Mouse (Mus musculus) thymus, postnatal 36 days (tissue): ENCODE measurements around the gene Tecpr2.

Experiments used
- DNase-seq, 2 experiments: peaks; one replicate each; pipeline ENCODE4 v3.0.0; 2022; ENCODE audit warnings: mixed read lengths in 2 of 2

Gene Tecpr2

DNA sequence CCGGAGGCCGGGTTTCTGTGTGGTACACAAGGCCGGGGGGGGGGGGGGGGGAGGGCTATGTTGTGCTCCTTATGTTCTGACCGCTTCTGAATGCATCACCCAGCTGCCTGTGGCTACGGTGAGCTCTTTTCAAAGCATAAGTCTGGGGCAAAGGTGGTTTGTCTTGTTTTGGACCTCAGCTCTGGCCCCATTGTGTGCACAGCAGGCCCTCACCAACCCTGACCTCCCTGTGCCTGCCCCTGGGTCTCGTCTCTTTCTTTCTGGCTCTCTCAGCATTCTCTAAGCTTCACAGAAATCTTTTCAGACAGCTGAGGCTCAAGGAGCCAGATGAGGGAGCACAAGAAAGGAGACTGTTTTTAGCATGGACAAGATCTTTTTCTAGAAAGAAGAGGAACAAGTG is 23.5 kb upstream of the Tecpr2 start:
- no peak for DNase-seq

GRCm38 (mm10) chr12:110865989-110866388 is 23.1 kb upstream of the Tecpr2 start:
- DNase-seq, result no peak

DNA sequence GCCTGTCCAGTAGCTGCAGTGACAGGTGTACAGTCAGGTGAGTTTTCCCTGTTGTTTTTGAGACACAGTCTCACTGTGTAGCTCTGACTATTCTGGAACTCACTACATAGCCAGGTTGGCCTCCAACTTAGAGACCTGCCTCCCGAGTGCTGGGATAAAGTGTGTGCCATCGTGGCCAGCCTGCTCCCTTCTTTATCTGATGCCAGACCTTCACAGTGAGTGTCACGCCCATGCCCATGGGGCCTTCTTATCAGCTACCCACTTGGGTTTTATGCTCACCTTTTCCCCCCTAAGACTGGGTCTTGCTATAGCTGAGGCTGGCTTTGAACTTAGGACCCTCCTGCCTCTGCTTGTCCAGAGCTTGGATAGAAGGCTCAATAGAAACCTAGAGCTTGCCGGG is 19.0 kb upstream of the Tecpr2 start:
- DNase-seq, result no peak

GRCm38 (mm10) chr12:110871247-110871646 is 17.8 kb upstream of the Tecpr2 start:
- no peak for DNase-seq

DNA sequence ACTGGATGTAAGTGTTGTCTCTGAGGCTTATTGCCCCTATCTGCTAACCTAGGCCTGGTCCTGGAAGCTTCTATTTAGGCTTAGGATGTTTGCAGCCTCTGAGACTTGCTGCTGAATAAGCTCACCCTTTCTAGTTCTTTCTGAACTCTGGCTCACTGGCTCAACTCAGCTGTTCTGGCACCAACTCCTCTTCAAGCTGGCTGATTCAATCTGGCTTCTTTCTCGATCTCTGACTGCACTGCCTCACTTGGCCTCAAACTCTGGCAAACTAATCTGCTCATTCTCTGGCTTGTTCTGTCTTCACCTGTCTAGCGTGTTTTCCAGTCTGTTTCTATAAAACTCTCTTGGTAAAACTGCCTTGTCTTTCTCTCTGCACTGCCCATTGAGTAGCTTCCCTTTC is 13.7 kb upstream of the Tecpr2 start:
- DNase-seq, result no peak

DNA sequence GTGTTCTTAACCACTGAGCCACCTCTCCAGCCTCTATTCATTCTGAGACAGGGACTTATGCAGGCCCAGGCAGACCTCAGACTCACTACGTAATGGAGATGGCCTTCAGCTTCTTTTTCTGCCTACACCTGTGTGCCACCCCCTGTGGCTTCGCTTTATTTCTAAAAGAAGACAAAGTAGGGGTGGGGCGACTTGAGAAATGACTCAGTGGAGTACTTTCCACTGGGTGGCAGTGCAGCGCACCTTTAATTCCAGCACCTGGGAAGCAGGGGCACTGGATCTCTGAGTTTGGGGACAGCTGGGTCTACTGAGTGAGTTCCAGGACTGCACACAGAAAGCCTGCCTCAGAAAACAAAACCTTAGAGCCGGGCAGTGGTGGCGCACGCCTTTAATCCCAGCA is 6.8 kb upstream of the Tecpr2 start:
- peak in 1 of 2 experiments; percentile 7 for DNase-seq

- no peak for DNase-seq
These were observed 3.8 kb upstream of the Tecpr2 start for GRCm38 (mm10) chr12:110885251-110885650.

GRCm38 (mm10) chr12:110888106-110888505 is 958 bp upstream of the Tecpr2 start:
- no peak for DNase-seq

GRCm38 (mm10) chr12:110888606-110889005 is 458 bp upstream of the Tecpr2 start:
- no peak for DNase-seq

DNA sequence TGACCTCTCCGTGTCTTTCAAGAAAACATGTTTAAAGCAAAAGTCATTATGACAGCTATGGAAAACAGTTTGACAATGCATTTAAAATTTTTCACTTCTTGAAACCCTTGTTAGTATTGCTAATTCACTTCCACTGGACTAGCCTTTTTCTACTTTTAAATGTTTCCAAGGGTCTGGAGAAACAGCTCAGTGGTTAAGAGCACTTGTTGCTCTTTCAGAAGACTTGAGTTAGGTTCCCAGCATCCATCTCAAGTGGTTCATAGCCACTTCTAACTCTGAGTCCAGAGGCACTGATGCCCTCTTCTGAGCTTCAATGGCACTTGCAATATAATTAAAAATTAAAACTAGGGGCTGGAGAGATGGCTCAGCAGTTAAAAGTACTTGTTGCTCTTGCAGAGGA is 2.8 kb downstream of the Tecpr2 start:
- DNase-seq, result no peak

GRCm38 (mm10) chr12:110902106-110902505 is 13.0 kb downstream of the Tecpr2 start:
- DNase-seq, result no peak

GRCm38 (mm10) chr12:110903536-110903935 is 14.5 kb downstream of the Tecpr2 start:
- peak in 1 of 2 experiments; percentile 14 for DNase-seq

- no peak for DNase-seq
These were observed 18.8 kb downstream of the Tecpr2 start for GRCm38 (mm10) chr12:110907845-110908244.

GRCm38 (mm10) chr12:110909962-110910361 is 20.9 kb downstream of the Tecpr2 start:
- DNase-seq, result no peak

- no peak for DNase-seq
These were observed 26.7 kb downstream of the Tecpr2 start for GRCm38 (mm10) chr12:110915761-110916160.

- DNase-seq, result no peak
These were observed 31.2 kb downstream of the Tecpr2 start for GRCm38 (mm10) chr12:110920254-110920653.

DNA sequence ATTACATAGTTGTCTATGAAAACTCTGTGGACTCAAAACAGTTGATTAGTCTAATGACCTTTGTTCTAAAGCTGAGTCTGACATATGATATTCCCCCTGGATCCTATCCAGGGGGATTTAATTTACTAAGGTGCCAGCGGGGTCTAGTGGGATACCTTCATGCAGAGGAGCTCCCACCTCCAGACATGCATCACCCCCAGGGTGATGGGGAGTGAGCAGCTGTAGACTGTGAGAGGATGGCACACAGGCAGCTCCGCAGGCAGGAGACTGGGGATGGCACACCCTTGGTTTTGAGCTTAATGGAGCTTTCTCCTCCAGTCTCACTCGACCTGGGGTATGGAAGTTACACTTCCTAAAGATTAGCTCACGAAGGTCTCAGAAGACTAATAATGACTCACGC is 32.5 kb downstream of the Tecpr2 start:
- DNase-seq, result no peak

DNA sequence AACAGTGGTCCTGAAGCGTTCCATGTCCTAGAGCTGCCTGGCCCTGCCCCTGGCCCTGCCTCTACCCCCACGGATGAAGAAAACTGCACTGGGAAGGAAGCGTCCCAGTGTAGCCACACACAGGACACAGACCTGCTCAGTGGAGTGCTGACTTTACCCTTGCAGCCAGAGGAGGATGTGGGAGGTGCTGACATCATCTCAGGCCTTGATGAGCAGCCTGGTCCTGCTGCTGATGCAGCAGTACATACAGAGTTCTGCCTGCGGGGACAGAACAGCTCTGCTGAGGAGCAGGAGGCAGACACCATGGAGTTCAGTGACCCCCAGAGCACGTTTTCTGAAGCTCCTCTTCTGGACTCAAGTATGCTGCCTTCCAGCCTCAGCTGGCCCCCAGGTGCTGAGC is 43.8 kb downstream of the Tecpr2 start:
- DNase-seq, result no peak

GRCm38 (mm10) chr12:110935983-110936620 is 47.0 kb downstream of the Tecpr2 start:
- peak; percentile 55 to 56 for DNase-seq

- no peak for DNase-seq
These were observed 48.4 kb downstream of the Tecpr2 start for GRCm38 (mm10) chr12:110937496-110937895.

- DNase-seq, result no peak
These were observed 50.3 kb downstream of the Tecpr2 start for GRCm38 (mm10) chr12:110939385-110939784.

GRCm38 (mm10) chr12:110940869-110941268 is 51.8 kb downstream of the Tecpr2 start:
- DNase-seq, result no peak

GRCm38 (mm10) chr12:110946216-110946615 is 57.2 kb downstream of the Tecpr2 start:
- DNase-seq, result no peak

GRCm38 (mm10) chr12:110948082-110948909 is 59.2 kb downstream of the Tecpr2 start:
- no peak for DNase-seq

DNA sequence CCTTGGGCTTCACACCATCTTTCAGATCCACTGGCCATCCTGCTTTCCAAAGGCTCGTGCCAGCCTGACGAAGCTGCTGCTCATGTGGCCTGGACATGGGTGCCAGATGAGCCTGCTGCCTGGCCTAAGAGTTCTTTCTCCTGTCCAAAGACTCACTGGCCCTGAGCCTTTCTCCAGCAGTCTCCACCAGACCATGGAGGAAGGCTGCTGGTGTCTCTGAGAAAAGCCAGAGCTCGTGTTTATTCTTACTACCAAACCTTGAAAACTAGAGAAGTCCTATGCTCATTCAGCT is 59.8 kb downstream of the Tecpr2 start:
- no peak for DNase-seq
